ENCODE assay signal across 18 mouse cellular contexts in the genomic region with DNA sequence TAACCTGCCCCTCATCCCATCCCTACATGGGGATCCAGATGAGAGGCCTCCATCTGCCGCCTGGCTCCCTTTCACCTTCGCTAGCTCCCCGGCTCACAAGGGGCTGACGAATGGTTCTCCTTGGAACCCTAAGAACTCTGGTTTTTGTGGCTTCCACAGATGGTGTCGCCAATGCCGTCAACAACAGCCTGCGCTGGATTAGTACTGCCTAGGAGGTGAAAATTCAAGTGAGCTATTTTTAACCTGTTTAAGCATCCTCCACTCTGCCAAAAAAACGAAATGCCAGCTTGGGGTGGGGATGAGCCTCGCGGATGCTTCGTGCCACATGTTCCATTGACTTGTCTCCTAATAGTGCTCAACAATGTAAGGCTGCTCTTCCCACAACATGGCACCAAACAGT.
A peak's percentile ranks its signal among the peaks of the same experiment; 100 is the strongest.
DNase-seq lines count a peak whose midpoint lies in the region; ATAC-seq and TF ChIP-seq lines count a peak whose summit lies in the region.
"Had no signal": no experiment of that assay in that cellular context is flagged by ENCODE, and none has a peak within 500 bp of the region (broad histone marks: within the 10 kb centered on the region; RNA-seq: fewer than 3 reads in every experiment).

No protein-coding gene starts in this region.

- H3K9ac ChIP-seq in forebrain, postnatal 0 days = no peak overlapping the region
- H3K9ac ChIP-seq: heart, embryonic 13.5 days had no signal

- peak; percentile 58 for ATAC-seq in forebrain, postnatal 0 days
- ATAC-seq: activated CD4-positive, CD25-positive, alpha-beta regulatory T cell, adult 4 months had no signal

- 82% methylated on average over 11 of the region's 11 CpGs for WGBS in forebrain, postnatal 0 days
- 93% methylated on average over 11 of the region's 11 CpGs for WGBS in forebrain, embryonic 10.5 days

- H3K4me1 ChIP-seq in forebrain, postnatal 0 days (ENCODE audit: insufficient read depth) = no peaks in the 10 kb centered on the region
- H3K4me1 ChIP-seq in forebrain, embryonic 10.5 days = peaks cover 29% of the 10 kb centered on the region
- H3K4me1 ChIP-seq: midbrain, embryonic 10.5 days had no signal

- no peaks in the 10 kb centered on the region for H3K9me3 ChIP-seq in forebrain, postnatal 0 days (ENCODE audit: low read length)
- no peaks in the 10 kb centered on the region for H3K9me3 ChIP-seq in forebrain, embryonic 10.5 days
- H3K9me3 ChIP-seq: heart, embryonic 13.5 days; midbrain, embryonic 10.5 days had no signal

- no peak for TF ChIP-seq CTCF in forebrain, postnatal 0 days (IDR thresholded peaks at IDR 0.05; ENCODE audit: low read depth)

- intact Hi-C loops in left cerebral cortex, postnatal 25 days (cut with DNase I) = no loop called here

- H3K4me2 ChIP-seq in forebrain, postnatal 0 days (ENCODE audit: low read depth) = no peak overlapping the region
- H3K4me2 ChIP-seq: heart, embryonic 13.5 days had no signal

- no peak overlapping the region for H3K27ac ChIP-seq in forebrain, postnatal 0 days (ENCODE audit: low read depth, low read length)
- H3K27ac ChIP-seq in forebrain, embryonic 10.5 days = no peak overlapping the region
- H3K27ac ChIP-seq: heart, embryonic 13.5 days; midbrain, embryonic 10.5 days had no signal

- no peaks in the 10 kb centered on the region for H3K36me3 ChIP-seq in forebrain, postnatal 0 days (ENCODE audit: insufficient read depth)
- H3K36me3 ChIP-seq in forebrain, embryonic 10.5 days (replicated peaks) = peaks cover 25% of the 10 kb centered on the region
- H3K36me3 ChIP-seq: heart, embryonic 13.5 days had no signal

- H3K4me3 ChIP-seq in forebrain, postnatal 0 days (ENCODE audit: low read depth, low read length) = no peak overlapping the region
- no peak overlapping the region for H3K4me3 ChIP-seq in forebrain, embryonic 10.5 days
- H3K4me3 ChIP-seq: heart, embryonic 13.5 days; midbrain, embryonic 10.5 days had no signal

- no peaks in the 10 kb centered on the region for H3K27me3 ChIP-seq in forebrain, postnatal 0 days (ENCODE audit: insufficient read depth, low read length)
- peaks cover 3% of the 10 kb centered on the region; the same call in 1 of the 2 replicates for H3K27me3 ChIP-seq in forebrain, embryonic 10.5 days (ENCODE audit: poor library complexity, severe bottlenecking)
- H3K27me3 ChIP-seq: heart, embryonic 13.5 days had no signal

- DNase-seq in forebrain, postnatal 0 days = no peak
- DNase-seq in forebrain, embryonic 10.5 days (ENCODE audit: extremely low spot score, low spot score) = no peak
- peak; percentile 19 to 41 for DNase-seq in left cerebral cortex, adult 9 months (ENCODE audit: low spot score in 2 of 2)
- DNase-seq in left cerebral cortex, adult 11 months (ENCODE audit: low spot score) = no peak
- DNase-seq in left cerebral cortex, postnatal 25 days (ENCODE audit: low spot score in 2 of 2) = peak; percentile 30 to 62
- no peak for DNase-seq in adrenal gland, adult 2 months
- DNase-seq in adrenal gland, postnatal 25 days = no peak
- no peak for DNase-seq in thymus, adult 18-20 months
- DNase-seq: cerebellum, postnatal 14 days; embryo, embryonic 11 days; heart, postnatal 36 days; kidney, adult 18-20 months; kidney, postnatal 25 days; lung, adult 2 months; lung, postnatal 36 days had no signal

Comparison
In these comparisons a context has a peak if more than half of its experiments do, and no peak if none do; other contexts are left out.
1. DNase-seq: peak in left cerebral cortex, adult 9 months (2 of 2) and left cerebral cortex, postnatal 25 days (2 of 2); none in forebrain, postnatal 0 days (single experiment), forebrain, embryonic 10.5 days (single experiment), left cerebral cortex, adult 11 months (single experiment), adrenal gland, adult 2 months (single experiment), adrenal gland, postnatal 25 days (single experiment) and thymus, adult 18-20 months (0 of 2).